Mouse (Mus musculus) neural tube, embryonic 14.5 days (tissue): ENCODE measurements around the gene Phldb2. TPM values are rescaled to one million over a fixed set of nuclear protein-coding genes. Genes with fewer than 3 reads are reported as not detected.

Source experiments
- ATAC-seq: fragments of 200-750 bp; cut with Nextera tagmentation; 2 replicates; pipeline ENCODE4 v1.8.0; 2017; ENCODE audit warnings: low read depth, mild to moderate bottlenecking, moderate TSS enrichment, moderate library complexity
- H3K27ac ChIP-seq: fragments of 300-500 bp; sonication (generic); 2 replicates; pipeline ENCODE4 v1.5.1; 2014; ENCODE audit warnings: low read depth, mild to moderate bottlenecking, control low read depth, low read length, moderate library complexity, mixed read lengths
- H3K27me3 ChIP-seq: fragments of 300-500 bp; sonication (generic); 2 replicates; pipeline ENCODE4 v1.6.1; 2014; ENCODE audit warnings: low read length; ENCODE audit not compliant: control insufficient read depth, insufficient read depth
- H3K36me3 ChIP-seq: fragments of 300-500 bp; sonication (generic); 2 replicates; pipeline ENCODE4 v1.6.1; 2014; ENCODE audit warnings: low read length, mixed read lengths; ENCODE audit not compliant: control insufficient read depth, insufficient read depth
- H3K4me1 ChIP-seq: fragments of 300-500 bp; sonication (generic); 2 replicates; pipeline ENCODE4 v1.6.1; 2014; ENCODE audit warnings: low read length; ENCODE audit not compliant: control insufficient read depth, insufficient read depth
- H3K4me2 ChIP-seq: fragments of 300-500 bp; sonication (generic); 2 replicates; pipeline ENCODE4 v1.6.1; 2014; ENCODE audit warnings: mild to moderate bottlenecking, low read depth, low read length, control low read depth
- H3K4me3 ChIP-seq: fragments of 300-500 bp; sonication (generic); 2 replicates; pipeline ENCODE4 v1.5.1; 2014; ENCODE audit warnings: low read depth, low read length, control low read depth, mixed read lengths
- H3K9ac ChIP-seq: fragments of 300-500 bp; sonication (generic); replicated peaks from 2 replicates; pipeline ENCODE4 v1.6.1; 2014; ENCODE audit warnings: low read depth, mild to moderate bottlenecking, control low read depth, low read length, mixed read lengths
- H3K9me3 ChIP-seq: fragments of 300-500 bp; sonication (generic); 2 replicates; pipeline ENCODE4 v1.6.1; 2016; ENCODE audit warnings: low read length; ENCODE audit not compliant: control insufficient read depth
- WGBS: fragments of 180-500 bp; shearing (Covaris S2); extraction: QIAGEN DNeasy Blood & Tissue Kit; methylation state at CpG from one replicate; pipeline ENCODE4 v1.1.7; 2014; 5-methylcytosine and 5-hydroxymethylcytosine counted together
- polyA plus RNA-seq: library from polyadenylated mRNA; unstranded; fragments of >200 nt; fragmentation: Nextera tagmentation; extraction: Ambion mirVana; gene quantifications from 2 replicates; pipeline ENCODE4 v1.2.1, GENCODE M21; 2014

The Phldb2 gene
- polyA plus RNA-seq, 1 experiment from 2014 or later = 4.2 TPM

DNA sequence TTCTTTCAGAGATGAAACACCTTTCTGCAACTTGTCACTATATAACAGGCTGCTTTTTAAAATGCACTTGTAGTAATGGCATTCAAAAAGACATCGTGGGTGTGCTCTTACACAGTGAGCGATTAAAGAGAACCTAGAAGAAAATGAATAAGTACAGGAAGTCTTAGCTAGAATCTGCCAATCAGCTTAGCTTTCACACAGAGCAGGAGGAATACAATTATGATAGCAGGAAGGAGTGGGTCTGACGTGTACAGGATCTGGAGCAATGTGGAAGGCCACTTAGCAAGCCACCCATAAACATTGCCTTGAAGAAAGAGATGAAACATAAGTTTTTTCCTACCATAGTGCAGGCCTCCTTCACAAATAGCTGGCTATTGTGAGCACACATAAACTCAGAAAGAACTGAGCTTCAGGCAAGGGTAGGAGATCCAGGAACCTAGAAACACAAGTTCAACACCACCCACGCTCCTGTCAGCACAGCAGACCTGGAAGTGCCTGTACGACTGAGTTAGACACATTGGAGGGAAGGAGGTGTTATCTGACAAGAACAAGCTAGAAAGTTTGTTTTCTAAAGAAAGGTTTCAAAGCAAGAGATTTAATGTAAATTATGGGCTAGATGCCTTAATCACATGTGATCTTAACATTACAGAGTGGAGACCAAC is 238.8 kb downstream of the Phldb2 start:
- H3K27ac ChIP-seq = no peak overlapping the region
- H3K27me3 ChIP-seq = no peaks in the 10 kb centered on the region
- no peak overlapping the region for H3K9ac ChIP-seq
- H3K4me1 ChIP-seq = no peaks in the 10 kb centered on the region; the same call in 1 of the 2 replicates
- 89% methylated on average over 5 of the region's 5 CpGs for whole genome bisulfite sequencing
- ATAC-seq = no peak
- H3K4me3 ChIP-seq = no peak overlapping the region
- H3K36me3 ChIP-seq = peaks cover 31% of the 10 kb centered on the region; the same call in 1 of the 2 replicates
- no peaks in the 10 kb centered on the region for H3K9me3 ChIP-seq
- H3K4me2 ChIP-seq = no peak overlapping the region

- H3K9ac ChIP-seq = no peak overlapping the region
- H3K27ac ChIP-seq = no peak overlapping the region
- ATAC-seq = no peak
- no peaks in the 10 kb centered on the region for H3K9me3 ChIP-seq
- no peaks in the 10 kb centered on the region; the same call in 1 of the 2 replicates for H3K4me1 ChIP-seq
- WGBS = 74% methylated on average over 1 of the region's 1 CpGs
- H3K27me3 ChIP-seq = no peaks in the 10 kb centered on the region
- no peak overlapping the region for H3K4me2 ChIP-seq
- H3K36me3 ChIP-seq = peaks cover 30% of the 10 kb centered on the region; the same call in 1 of the 2 replicates
- no peak overlapping the region for H3K4me3 ChIP-seq
Measured at GRCm38 (mm10) chr16:45713878-45714277, 239.5 kb downstream of the Phldb2 start.

DNA sequence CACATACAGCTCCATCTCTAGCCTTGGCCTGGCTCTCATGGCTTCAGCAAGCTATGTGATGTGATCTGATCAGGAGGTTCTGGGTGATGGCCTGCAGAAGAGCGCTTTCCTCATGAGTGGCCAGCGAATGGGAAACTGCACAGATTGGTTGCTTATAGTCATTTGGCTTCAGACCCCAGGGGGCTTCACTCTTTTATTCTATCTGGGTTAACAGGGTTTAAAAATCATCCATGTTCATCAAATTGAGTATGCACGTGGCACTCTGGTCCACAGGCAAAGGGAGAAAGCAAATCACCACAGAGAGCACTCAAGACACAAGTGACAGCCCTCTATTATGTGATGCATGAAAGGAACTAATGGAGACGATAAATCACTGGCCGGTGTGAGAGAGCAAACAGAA is 240.1 kb downstream of the Phldb2 start:
- Histone ChIP-seq H3K27ac (peak overlapping the region; percentile 10; the same call in 1 of the 2 replicates), H3K9ac (no peak overlapping the region), H3K9me3 (no peaks in the 10 kb centered on the region), H3K27me3 (no peaks in the 10 kb centered on the region), H3K4me2 (no peak overlapping the region), H3K4me3 (no peak overlapping the region), H3K36me3 (peaks cover 27% of the 10 kb centered on the region; the same call in 1 of the 2 replicates), H3K4me1 (no peaks in the 10 kb centered on the region; the same call in 1 of the 2 replicates)
- WGBS = 50% methylated on average over 5 of the region's 5 CpGs
- ATAC-seq = no peak

- no peaks in the 10 kb centered on the region; the same call in 1 of the 2 replicates for H3K4me1 ChIP-seq
- no peak overlapping the region for H3K9ac ChIP-seq
- WGBS = 81% methylated on average over 7 of the region's 7 CpGs
- no peaks in the 10 kb centered on the region for H3K27me3 ChIP-seq
- H3K4me3 ChIP-seq = no peak overlapping the region
- peaks cover 13% of the 10 kb centered on the region; the same call in 1 of the 2 replicates for H3K36me3 ChIP-seq
- peak; percentile 38; the same call in 1 of the 2 replicates for ATAC-seq
- H3K27ac ChIP-seq = no peak overlapping the region
- no peaks in the 10 kb centered on the region for H3K9me3 ChIP-seq
- no peak overlapping the region for H3K4me2 ChIP-seq
Measured at GRCm38 (mm10) chr16:45711263-45711662, 242.1 kb downstream of the Phldb2 start.

DNA sequence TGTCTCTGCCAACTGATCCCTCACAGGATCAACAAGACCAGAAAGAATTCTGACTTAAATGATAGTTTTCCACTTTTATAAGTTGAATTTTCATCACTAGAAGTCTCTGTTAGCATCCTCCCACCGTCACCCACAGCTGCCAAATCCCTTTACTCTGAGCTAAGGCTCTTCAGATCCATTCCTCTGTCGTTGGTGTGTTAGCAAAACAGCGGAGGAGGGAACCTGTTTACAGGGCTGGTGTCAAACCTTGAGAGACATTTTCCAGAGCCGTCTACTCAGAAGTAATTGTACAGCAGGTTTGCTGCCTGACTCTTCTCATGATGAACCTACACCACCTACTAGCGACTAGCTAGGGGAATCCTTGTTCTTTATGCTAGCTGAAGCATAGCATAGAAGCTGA is 254.1 kb downstream of the Phldb2 start:
- Histone ChIP-seq H3K27ac (no peak overlapping the region), H3K27me3 (no peaks in the 10 kb centered on the region), H3K4me1 (peaks cover 4% of the 10 kb centered on the region; the same call in 1 of the 2 replicates), H3K4me2 (no peak overlapping the region), H3K36me3 (no peaks in the 10 kb centered on the region), H3K9me3 (no peaks in the 10 kb centered on the region), H3K4me3 (no peak overlapping the region), H3K9ac (no peak overlapping the region)
- 84% methylated on average over 5 of the region's 5 CpGs for WGBS
- ATAC-seq = no peak

GRCm38 (mm10) chr16:45697996-45698395 is 255.4 kb downstream of the Phldb2 start:
- 51% methylated on average over 6 of the region's 6 CpGs for WGBS
- Histone ChIP-seq H3K27me3 (no peaks in the 10 kb centered on the region), H3K9ac (no peak overlapping the region), H3K9me3 (no peaks in the 10 kb centered on the region), H3K4me2 (no peak overlapping the region), H3K27ac (no peak overlapping the region), H3K4me1 (peaks cover 4% of the 10 kb centered on the region; the same call in 1 of the 2 replicates), H3K36me3 (no peaks in the 10 kb centered on the region), H3K4me3 (no peak overlapping the region)
- ATAC-seq = peak; percentile 64

Other genes starting within 250 kb of the Phldb2 start
- gene Tagln3, start 229.0 kb downstream of the Phldb2 start, polyA plus RNA-seq = 610 and 624 TPM in 2 replicates
- gene Abhd10, start 210.6 kb downstream of the Phldb2 start, polyA plus RNA-seq = 39.5 and 40.7 TPM in 2 replicates
- gene Plcxd2, start 56.6 kb upstream of the Phldb2 start, polyA plus RNA-seq = 14.0 and 15.1 TPM in 2 replicates
- 0.12 TPM in 1 of 2 replicates, not detected in the other for gene Cd96, start 166.7 kb upstream of the Phldb2 start, polyA plus RNA-seq
- gene Gm4737, start 201.5 kb upstream of the Phldb2 start, polyA plus RNA-seq = 1.2 and 1.8 TPM in 2 replicates